Comparison of ENCODE assay signal across 21 mouse cellular contexts in the genomic region with DNA sequence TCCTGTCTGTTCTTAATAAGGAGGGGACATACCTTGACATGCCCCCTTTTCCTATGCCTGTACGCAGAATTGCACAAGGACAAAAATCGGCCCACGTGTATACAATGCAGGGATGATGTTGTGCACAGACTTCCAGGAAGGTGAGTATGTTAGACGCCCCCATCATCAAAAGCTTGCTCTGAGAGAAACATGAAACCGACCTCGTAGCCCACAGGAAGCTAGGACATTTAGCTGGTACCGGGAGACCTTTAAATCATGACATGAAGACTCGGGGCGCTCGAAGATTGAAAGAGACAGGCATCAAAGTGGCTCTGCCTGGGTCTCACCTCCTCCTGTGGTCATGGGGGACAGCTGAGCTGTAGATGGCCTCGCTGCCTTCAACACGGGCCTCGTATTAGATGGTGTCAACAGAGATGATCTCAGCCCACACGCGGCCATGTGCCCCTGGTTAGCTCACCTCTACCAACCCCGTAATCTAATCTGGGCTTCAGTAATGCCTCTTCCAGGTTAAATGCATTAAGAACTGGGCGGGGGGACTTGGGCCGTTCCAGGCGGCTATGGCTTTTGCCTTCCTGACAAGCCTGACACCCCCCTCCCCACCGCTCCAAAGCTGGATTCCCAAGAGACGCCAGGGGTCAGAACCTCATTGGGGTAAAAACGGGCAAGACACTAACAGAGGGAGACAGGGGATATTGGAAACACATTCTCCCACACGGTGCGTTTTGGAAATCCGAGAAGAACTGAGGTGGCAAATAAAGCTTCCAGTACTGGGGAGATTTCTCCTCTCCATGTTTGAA.
DNase-seq lines count a peak whose midpoint lies in the region; ATAC-seq lines count a peak whose summit lies in the region.
"Had no signal": no experiment of that assay in that cellular context is flagged by ENCODE, and none has a peak within 500 bp of the region (broad histone marks: within the 10 kb centered on the region; RNA-seq: fewer than 3 reads in every experiment).

No protein-coding gene starts in this region.

- H3K9me3 ChIP-seq in megakaryocyte, embryonic 14.5 days = peaks cover 52% of the 10 kb centered on the region
- no peaks in the 10 kb centered on the region for H3K9me3 ChIP-seq in embryonic facial prominence, embryonic 14.5 days (ENCODE audit: control insufficient read depth, low read length)
- H3K9me3 ChIP-seq: forebrain, embryonic 15.5 days had no signal

- no peaks in the 10 kb centered on the region for H3K27me3 ChIP-seq in megakaryocyte, embryonic 14.5 days (replicated peaks)
- H3K27me3 ChIP-seq in embryonic facial prominence, embryonic 14.5 days (replicated peaks; ENCODE audit: control insufficient read depth, insufficient read depth, low read length) = peaks cover 4% of the 10 kb centered on the region; the same call in 1 of the 2 replicates
- H3K27me3 ChIP-seq: forebrain, embryonic 15.5 days; hindbrain, embryonic 12.5 days had no signal

- no peak for ATAC-seq in megakaryocyte, adult 5-6 weeks (ENCODE audit: poor library complexity, severe bottlenecking)
- no peak for ATAC-seq in embryonic facial prominence, embryonic 14.5 days (ENCODE audit: low read depth)
- ATAC-seq: CD4-positive, CD25-positive, alpha-beta regulatory T cell, adult 4 months; forebrain, embryonic 15.5 days; hindbrain, postnatal 0 days had no signal

- no peaks in the 10 kb centered on the region for H3K4me1 ChIP-seq in megakaryocyte, embryonic 14.5 days
- 0 out of 2 replicates have a peak, but pooled peaks cover 2% of the 10 kb centered on the region for H3K4me1 ChIP-seq in embryonic facial prominence, embryonic 14.5 days (ENCODE audit: control insufficient read depth, insufficient read depth, low read length)
- H3K4me1 ChIP-seq: forebrain, embryonic 15.5 days; heart, embryonic 12.5 days; hindbrain, embryonic 12.5 days had no signal

- no peak overlapping the region for H3K9ac ChIP-seq in embryonic facial prominence, embryonic 14.5 days (ENCODE audit: low read depth, low read length)
- H3K9ac ChIP-seq: forebrain, embryonic 15.5 days; heart, embryonic 12.5 days; hindbrain, embryonic 12.5 days had no signal

- no peak overlapping the region for H3K27ac ChIP-seq in embryonic facial prominence, embryonic 14.5 days (replicated peaks; ENCODE audit: low read depth, low read length)
- H3K27ac ChIP-seq: forebrain, embryonic 15.5 days; hindbrain, embryonic 12.5 days; hindbrain, postnatal 0 days had no signal

- H3K4me2 ChIP-seq in embryonic facial prominence, embryonic 14.5 days (ENCODE audit: low read depth, low read length) = 0 out of 2 replicates have a peak overlapping the region, but pooled peaks have one; percentile 1
- H3K4me2 ChIP-seq: forebrain, embryonic 15.5 days; heart, embryonic 12.5 days; hindbrain, embryonic 12.5 days had no signal

- H3K4me3 ChIP-seq in megakaryocyte, embryonic 14.5 days (replicated peaks) = peak overlapping the region; percentile 53
- H3K4me3 ChIP-seq in embryonic facial prominence, embryonic 14.5 days (ENCODE audit: low read depth, low read length) = no peak overlapping the region
- H3K4me3 ChIP-seq: forebrain, embryonic 15.5 days; heart, embryonic 12.5 days; hindbrain, embryonic 12.5 days had no signal

- DNase-seq in embryo, embryonic 10.5 days (ENCODE audit: low spot score) = peak; percentile 57
- no peak for DNase-seq in embryo, embryonic 10 days (ENCODE audit: low spot score)
- DNase-seq in embryonic facial prominence, embryonic 14.5 days (ENCODE audit: low spot score) = no peak
- peak; percentile 49 for DNase-seq in mesoderm, embryonic 11.5 days (ENCODE audit: low read depth, low spot score)
- DNase-seq in cerebellum, adult 18-20 months = no peak
- DNase-seq in urinary bladder, postnatal 14 days (ENCODE audit: low spot score) = no peak
- DNase-seq: adrenal gland, adult 8-10 months; adrenal gland, postnatal 36 days; B cell, adult 2 months; cerebellum, adult 8-10 months; cerebellum, postnatal 14 days; gastrocnemius, postnatal 14 days; heart, postnatal 36 days had no signal

- no peaks in the 10 kb centered on the region for H3K36me3 ChIP-seq in megakaryocyte, embryonic 14.5 days (replicated peaks; ENCODE audit: low read length)
- no peaks in the 10 kb centered on the region for H3K36me3 ChIP-seq in embryonic facial prominence, embryonic 14.5 days (ENCODE audit: control insufficient read depth, insufficient read depth, low read length)
- H3K36me3 ChIP-seq: forebrain, embryonic 15.5 days; G1E; heart, embryonic 12.5 days; hindbrain, embryonic 12.5 days had no signal

- WGBS in embryonic facial prominence, embryonic 14.5 days = 30% methylated on average over 25 of the region's 25 CpGs

Comparison
In these comparisons a context has a peak if more than half of its experiments do, and no peak if none do; other contexts are left out.
1. DNase-seq: peak in embryo, embryonic 10.5 days (single experiment) and mesoderm, embryonic 11.5 days (single experiment); none in embryo, embryonic 10 days (single experiment), embryonic facial prominence, embryonic 14.5 days (single experiment), cerebellum, adult 18-20 months (0 of 2) and urinary bladder, postnatal 14 days (single experiment).